Mouse (Mus musculus): Measurements from ENCODE around the gene Ncoa1. TPM values are rescaled to one million over a fixed set of nuclear protein-coding genes. Genes with fewer than 3 reads are reported as not detected.

Gene Ncoa1
- polyA plus RNA-seq, 1 experiment from 2014 or later: 9.2 TPM

DNA sequence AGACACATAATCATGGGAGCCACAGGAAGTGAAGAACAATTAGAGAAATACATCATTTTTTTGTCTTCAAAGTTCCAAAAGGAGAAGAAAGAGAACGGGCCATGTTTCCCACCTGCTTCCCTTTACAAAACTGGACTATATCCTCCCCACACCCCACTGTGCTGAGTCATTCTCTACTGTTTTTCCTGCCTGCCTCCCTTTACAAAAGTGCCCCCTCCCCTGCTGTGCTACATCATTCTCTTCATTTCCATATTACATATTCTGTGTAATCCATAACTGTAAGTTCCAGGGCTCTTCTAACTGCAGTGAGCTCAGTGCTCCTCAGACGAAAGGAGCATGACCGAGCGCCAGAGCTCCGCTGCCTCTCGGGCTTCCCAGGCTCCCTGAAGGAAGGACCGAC is 80.8 kb downstream of the Ncoa1 start:
- Histone ChIP-seq H3K4me1 (replicated peaks; ENCODE audit: control insufficient read depth, insufficient read depth, low read length) (0 out of 2 replicates have a peak, but pooled peaks cover 2% of the 10 kb centered on the region), H3K4me2 (ENCODE audit: low read depth, low read length, severe bottlenecking) (no peak overlapping the region), H3K9ac (ENCODE audit: low read length) (no peak overlapping the region), H3K27me3 (ENCODE audit: control insufficient read depth, insufficient read depth, low read length) (no peaks in the 10 kb centered on the region), H3K9me3 (ENCODE audit: control insufficient read depth, low read length) (no peaks in the 10 kb centered on the region), H3K36me3 (ENCODE audit: control insufficient read depth, insufficient read depth, low read length) (no peaks in the 10 kb centered on the region), H3K27ac (ENCODE audit: low read depth, low read length) (no peak overlapping the region), H3K4me3 (ENCODE audit: low read depth, low read length) (no peak overlapping the region)
- WGBS: 75% methylated on average over 7 of the region's 7 CpGs
- DNase-seq (ENCODE audit: low spot score): no peak
- no peak for ATAC-seq (replicated peaks; ENCODE audit: low FRiP score)

DNA sequence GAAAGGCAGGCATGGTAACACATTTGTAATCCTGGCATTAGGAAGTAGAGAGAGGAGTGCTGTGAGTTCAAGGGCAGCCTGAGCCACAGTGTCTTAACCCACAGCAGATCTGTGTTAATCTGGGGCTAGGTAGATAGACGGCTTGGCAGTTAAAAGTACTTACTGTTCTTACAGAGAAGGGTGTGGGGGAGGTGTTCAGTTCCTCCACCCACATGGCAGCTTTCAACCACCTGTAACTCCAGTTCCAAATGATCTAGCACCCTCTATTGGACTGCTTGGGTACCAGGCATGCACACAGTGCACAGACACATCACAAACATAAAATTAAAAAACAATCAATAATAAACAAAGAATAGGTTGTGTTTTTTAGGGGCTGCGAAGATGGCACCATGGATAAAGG is 84.4 kb downstream of the Ncoa1 start:
- H3K4me2 ChIP-seq (ENCODE audit: low read depth, low read length, severe bottlenecking): no peak overlapping the region
- ATAC-seq (replicated peaks; ENCODE audit: low FRiP score) (no peak), DNase-seq (ENCODE audit: low spot score) (no peak)
- no peak overlapping the region for H3K27ac ChIP-seq (ENCODE audit: low read depth, low read length)
- 71% methylated on average over 2 of the region's 2 CpGs for WGBS
- H3K4me3 ChIP-seq (ENCODE audit: low read depth, low read length): no peak overlapping the region
- H3K4me1 ChIP-seq (replicated peaks; ENCODE audit: control insufficient read depth, insufficient read depth, low read length): 0 out of 2 replicates have a peak, but pooled peaks cover 2% of the 10 kb centered on the region
- no peak overlapping the region for H3K9ac ChIP-seq (ENCODE audit: low read length)
- H3K9me3 ChIP-seq (ENCODE audit: control insufficient read depth, low read length): no peaks in the 10 kb centered on the region
- H3K36me3 ChIP-seq (ENCODE audit: control insufficient read depth, insufficient read depth, low read length): no peaks in the 10 kb centered on the region
- H3K27me3 ChIP-seq (ENCODE audit: control insufficient read depth, insufficient read depth, low read length): no peaks in the 10 kb centered on the region

DNA sequence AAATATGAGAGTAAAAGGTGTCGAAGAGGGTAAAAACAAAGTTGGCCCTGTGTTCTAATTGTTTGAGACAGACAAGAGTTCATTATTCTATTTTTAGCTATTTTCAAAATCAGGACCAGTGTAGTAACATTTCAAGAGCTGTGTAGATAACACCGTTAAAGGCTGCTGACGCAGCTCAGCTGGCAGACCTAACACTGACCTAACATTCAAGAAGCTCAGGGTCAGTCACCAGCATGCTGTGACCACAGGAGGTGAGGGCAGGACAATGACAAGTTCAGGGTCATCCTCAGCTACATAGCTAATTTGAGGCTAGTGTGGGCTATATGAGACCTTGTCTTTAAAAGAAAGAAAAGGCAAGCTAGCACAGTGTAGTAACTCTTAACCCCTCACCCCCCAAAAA is 84.9 kb downstream of the Ncoa1 start:
- WGBS: 82% methylated on average over 3 of the region's 3 CpGs
- Histone ChIP-seq H3K9ac (ENCODE audit: low read length) (no peak overlapping the region), H3K4me1 (replicated peaks; ENCODE audit: control insufficient read depth, insufficient read depth, low read length) (0 out of 2 replicates have a peak, but pooled peaks cover 2% of the 10 kb centered on the region), H3K27me3 (ENCODE audit: control insufficient read depth, insufficient read depth, low read length) (no peaks in the 10 kb centered on the region), H3K36me3 (ENCODE audit: control insufficient read depth, insufficient read depth, low read length) (no peaks in the 10 kb centered on the region), H3K27ac (ENCODE audit: low read depth, low read length) (no peak overlapping the region), H3K9me3 (ENCODE audit: control insufficient read depth, low read length) (no peaks in the 10 kb centered on the region), H3K4me2 (ENCODE audit: low read depth, low read length, severe bottlenecking) (no peak overlapping the region), H3K4me3 (ENCODE audit: low read depth, low read length) (no peak overlapping the region)
- ATAC-seq (replicated peaks; ENCODE audit: low FRiP score) (no peak), DNase-seq (ENCODE audit: low spot score) (no peak)

DNA sequence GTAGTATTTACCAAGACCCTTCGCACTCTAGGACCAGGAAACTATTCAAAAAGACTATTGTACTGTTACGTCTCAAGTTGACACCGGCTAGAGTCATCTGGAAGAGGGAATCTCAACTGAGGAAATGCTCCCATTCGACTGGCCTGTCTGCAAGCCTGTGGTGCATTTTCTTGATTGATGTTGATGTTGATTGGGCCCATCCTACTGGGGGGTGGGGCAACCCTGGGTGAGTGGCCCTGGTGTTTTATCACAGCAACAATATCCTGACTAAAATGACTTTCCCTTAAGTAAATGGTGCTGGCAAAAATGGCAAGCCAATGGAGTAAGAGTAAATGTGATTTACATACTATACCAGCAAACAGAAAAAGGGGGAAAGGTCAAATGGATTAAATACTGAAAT is 85.7 kb downstream of the Ncoa1 start:
- DNase-seq (ENCODE audit: low spot score) (no peak), ATAC-seq (replicated peaks; ENCODE audit: low FRiP score) (no peak)
- Histone ChIP-seq H3K36me3 (ENCODE audit: control insufficient read depth, insufficient read depth, low read length) (no peaks in the 10 kb centered on the region), H3K27me3 (ENCODE audit: control insufficient read depth, insufficient read depth, low read length) (no peaks in the 10 kb centered on the region), H3K27ac (ENCODE audit: low read depth, low read length) (no peak overlapping the region), H3K4me2 (ENCODE audit: low read depth, low read length, severe bottlenecking) (no peak overlapping the region), H3K9ac (ENCODE audit: low read length) (no peak overlapping the region), H3K4me1 (replicated peaks; ENCODE audit: control insufficient read depth, insufficient read depth, low read length) (0 out of 2 replicates have a peak, but pooled peaks cover 1% of the 10 kb centered on the region), H3K9me3 (ENCODE audit: control insufficient read depth, low read length) (no peaks in the 10 kb centered on the region), H3K4me3 (ENCODE audit: low read depth, low read length) (no peak overlapping the region)
- 82% methylated on average over 4 of the region's 4 CpGs for WGBS

DNA sequence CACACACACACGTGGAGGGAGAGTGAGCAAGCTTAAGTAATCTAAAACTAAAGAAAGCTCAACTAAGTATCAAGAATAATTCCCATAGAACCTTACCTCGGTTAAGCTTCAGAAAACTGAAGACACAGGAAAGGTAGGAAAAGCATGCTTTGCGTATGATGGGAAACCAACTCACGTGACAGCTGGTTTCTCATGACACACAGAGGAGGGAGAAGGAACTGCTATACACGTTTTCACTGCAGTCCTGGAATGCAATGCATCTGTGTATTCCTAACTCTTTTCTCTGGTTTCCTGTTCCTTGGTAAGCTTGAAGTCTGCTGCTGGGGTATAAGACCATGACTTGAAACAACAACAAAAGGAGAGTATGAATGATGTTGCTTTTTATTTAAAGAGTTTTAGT is 86.3 kb downstream of the Ncoa1 start:
- no peak overlapping the region for H3K4me2 ChIP-seq (ENCODE audit: low read depth, low read length, severe bottlenecking)

DNA sequence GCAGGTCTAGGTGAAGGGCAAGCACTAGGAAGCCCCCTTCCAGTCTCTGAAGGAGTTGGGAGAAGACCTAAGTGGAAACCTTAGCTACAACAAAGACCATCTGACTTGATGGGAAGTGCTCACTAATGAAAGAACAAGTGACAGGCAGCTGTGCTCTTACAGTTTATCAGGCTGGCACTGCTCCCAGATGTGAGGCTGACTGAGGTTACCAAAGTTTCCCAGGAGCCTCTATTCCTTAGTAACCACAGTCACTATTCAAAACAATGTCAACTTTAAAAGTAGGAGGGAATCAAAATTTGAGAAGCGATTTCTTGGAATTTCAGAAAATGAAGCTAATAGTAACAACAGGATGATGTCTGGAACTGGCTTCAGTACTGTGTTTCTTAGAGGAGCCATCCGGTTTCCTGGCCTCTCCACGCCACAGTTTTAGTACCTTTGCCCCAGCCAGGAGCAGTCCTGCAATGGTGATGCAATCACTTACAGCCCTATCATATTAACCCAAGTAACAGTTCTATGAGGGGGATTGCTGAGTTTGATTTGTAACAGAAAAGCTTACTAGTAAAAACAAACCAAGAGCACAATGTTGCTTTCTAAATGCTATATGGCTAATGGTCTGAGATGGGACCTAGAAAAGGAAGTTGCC is 90.8 kb downstream of the Ncoa1 start:
- DNase-seq (ENCODE audit: low spot score) (no peak), ATAC-seq (replicated peaks; ENCODE audit: low FRiP score) (no peak)
- Histone ChIP-seq H3K27ac (ENCODE audit: low read depth, low read length) (no peak overlapping the region), H3K9me3 (ENCODE audit: control insufficient read depth, low read length) (no peaks in the 10 kb centered on the region), H3K36me3 (ENCODE audit: control insufficient read depth, insufficient read depth, low read length) (no peaks in the 10 kb centered on the region), H3K27me3 (ENCODE audit: control insufficient read depth, insufficient read depth, low read length) (no peaks in the 10 kb centered on the region), H3K4me3 (ENCODE audit: low read depth, low read length) (no peak overlapping the region), H3K4me2 (ENCODE audit: low read depth, low read length, severe bottlenecking) (no peak overlapping the region), H3K4me1 (replicated peaks; ENCODE audit: control insufficient read depth, insufficient read depth, low read length) (no peaks in the 10 kb centered on the region), H3K9ac (ENCODE audit: low read length) (no peak overlapping the region)
- WGBS: 84% methylated on average over 3 of the region's 3 CpGs

More for the DNA sequence above, 86.3 kb downstream of the Ncoa1 start:
- no peak for ATAC-seq (replicated peaks; ENCODE audit: low FRiP score)
- no peaks in the 10 kb centered on the region for H3K4me1 ChIP-seq (replicated peaks; ENCODE audit: control insufficient read depth, insufficient read depth, low read length)
- no peak overlapping the region for H3K27ac ChIP-seq (ENCODE audit: low read depth, low read length)
- no peaks in the 10 kb centered on the region for H3K27me3 ChIP-seq (ENCODE audit: control insufficient read depth, insufficient read depth, low read length)
- WGBS: 74% methylated on average over 5 of the region's 5 CpGs
- H3K9ac ChIP-seq (ENCODE audit: low read length): no peak overlapping the region
- no peak overlapping the region for H3K4me3 ChIP-seq (ENCODE audit: low read depth, low read length)
- no peaks in the 10 kb centered on the region for H3K9me3 ChIP-seq (ENCODE audit: control insufficient read depth, low read length)
- H3K36me3 ChIP-seq (ENCODE audit: control insufficient read depth, insufficient read depth, low read length): no peaks in the 10 kb centered on the region
- DNase-seq (ENCODE audit: low spot score): no peak

DNA sequence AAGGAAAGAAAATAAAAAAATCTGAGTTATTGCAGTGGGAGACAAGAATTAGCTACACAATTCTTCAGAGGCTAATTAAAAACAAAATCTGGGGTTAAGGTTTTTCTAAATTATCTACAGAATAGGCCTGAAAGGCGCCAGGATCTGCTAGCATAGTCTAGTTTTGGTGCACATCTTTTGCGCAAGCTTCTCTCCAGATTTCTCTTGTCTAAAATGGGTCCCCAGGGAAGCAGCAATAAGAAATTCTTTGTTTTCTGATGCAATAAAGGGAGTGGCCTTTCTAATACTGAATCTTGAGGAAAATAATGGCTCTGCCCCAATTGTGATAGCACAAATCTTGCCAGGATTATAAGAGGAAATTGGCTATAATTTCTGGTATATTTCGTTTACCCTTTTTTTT is 93.9 kb downstream of the Ncoa1 start:
- Histone ChIP-seq H3K27me3 (ENCODE audit: control insufficient read depth, insufficient read depth, low read length) (no peaks in the 10 kb centered on the region), H3K4me1 (replicated peaks; ENCODE audit: control insufficient read depth, insufficient read depth, low read length) (no peaks in the 10 kb centered on the region), H3K4me2 (ENCODE audit: low read depth, low read length, severe bottlenecking) (no peak overlapping the region), H3K36me3 (ENCODE audit: control insufficient read depth, insufficient read depth, low read length) (no peaks in the 10 kb centered on the region), H3K9me3 (ENCODE audit: control insufficient read depth, low read length) (no peaks in the 10 kb centered on the region), H3K9ac (ENCODE audit: low read length) (no peak overlapping the region), H3K27ac (ENCODE audit: low read depth, low read length) (no peak overlapping the region), H3K4me3 (ENCODE audit: low read depth, low read length) (no peak overlapping the region)
- DNase-seq (ENCODE audit: low spot score): no peak
- ATAC-seq (replicated peaks; ENCODE audit: low FRiP score): no peak
- 89% methylated on average over 3 of the region's 3 CpGs for WGBS

DNA sequence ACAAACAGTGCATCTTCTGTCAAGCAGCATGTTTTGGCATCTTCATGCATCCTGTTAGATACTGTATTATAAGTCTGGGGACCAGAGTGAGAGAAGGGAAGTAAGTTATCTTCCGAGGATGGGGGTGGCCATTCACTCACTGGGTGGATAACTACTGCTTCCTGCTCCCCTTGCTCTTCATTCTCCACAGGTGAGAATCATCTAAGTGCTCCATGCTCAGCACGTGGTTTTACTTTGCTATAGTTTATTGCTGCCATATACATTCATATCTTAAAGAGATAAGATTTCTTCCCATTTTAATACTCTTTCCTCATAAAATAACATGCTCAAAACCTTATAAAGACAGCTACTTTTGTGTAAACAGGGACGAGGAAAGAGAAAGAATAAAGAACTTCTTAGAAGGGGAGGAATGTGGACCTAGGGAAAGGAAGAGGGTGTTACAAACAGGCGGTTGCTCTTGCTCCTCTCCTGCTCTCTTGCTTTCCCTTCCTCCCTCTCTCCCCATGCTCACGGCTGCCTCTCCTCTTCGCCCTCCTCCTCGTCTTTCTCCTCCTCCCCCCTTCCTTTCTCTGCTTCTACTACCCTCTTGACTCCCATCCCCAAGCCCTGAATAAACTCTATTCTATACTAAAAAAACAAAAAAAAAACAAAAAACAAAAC is 97.6 kb downstream of the Ncoa1 start:
- H3K27ac ChIP-seq (ENCODE audit: low read depth, low read length): no peak overlapping the region
- ATAC-seq (replicated peaks; ENCODE audit: low FRiP score): no peak
- peaks cover 4% of the 10 kb centered on the region; the same call in 1 of the 2 replicates for H3K4me1 ChIP-seq (replicated peaks; ENCODE audit: control insufficient read depth, insufficient read depth, low read length)
- no peaks in the 10 kb centered on the region for H3K36me3 ChIP-seq (ENCODE audit: control insufficient read depth, insufficient read depth, low read length)
- H3K9me3 ChIP-seq (ENCODE audit: control insufficient read depth, low read length): no peaks in the 10 kb centered on the region
- 63% methylated on average over 7 of the region's 7 CpGs for WGBS
- H3K4me2 ChIP-seq (ENCODE audit: low read depth, low read length, severe bottlenecking): no peak overlapping the region
- no peak for DNase-seq (ENCODE audit: low spot score)
- H3K9ac ChIP-seq (ENCODE audit: low read length): no peak overlapping the region
- H3K27me3 ChIP-seq (ENCODE audit: control insufficient read depth, insufficient read depth, low read length): no peaks in the 10 kb centered on the region
- no peak overlapping the region for H3K4me3 ChIP-seq (ENCODE audit: low read depth, low read length)

DNA sequence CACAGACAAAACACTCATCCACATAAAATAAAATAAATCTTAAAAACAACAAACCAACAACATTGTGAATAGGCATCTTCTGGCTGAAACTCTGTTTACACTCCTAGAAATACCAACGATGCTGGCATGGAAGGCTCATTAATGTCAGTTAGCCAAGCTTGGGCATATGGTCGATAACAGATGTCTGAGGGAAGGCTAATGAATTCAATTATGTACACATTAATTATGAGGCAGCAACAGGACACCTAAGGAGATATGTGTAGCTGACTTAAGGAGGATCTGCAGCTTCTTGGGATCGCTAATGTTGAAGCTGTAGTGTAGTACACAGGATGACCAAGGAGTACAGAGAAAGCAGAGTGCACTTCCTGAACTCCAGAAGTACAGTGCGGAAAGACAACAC is 100.5 kb downstream of the Ncoa1 start:
- Histone ChIP-seq H3K4me1 (replicated peaks; ENCODE audit: control insufficient read depth, insufficient read depth, low read length) (peaks cover 4% of the 10 kb centered on the region; the same call in 1 of the 2 replicates), H3K4me2 (ENCODE audit: low read depth, low read length, severe bottlenecking) (no peak overlapping the region), H3K27me3 (ENCODE audit: control insufficient read depth, insufficient read depth, low read length) (no peaks in the 10 kb centered on the region), H3K9me3 (ENCODE audit: control insufficient read depth, low read length) (no peaks in the 10 kb centered on the region), H3K4me3 (ENCODE audit: low read depth, low read length) (no peak overlapping the region), H3K9ac (ENCODE audit: low read length) (no peak overlapping the region), H3K27ac (ENCODE audit: low read depth, low read length) (no peak overlapping the region), H3K36me3 (ENCODE audit: control insufficient read depth, insufficient read depth, low read length) (no peaks in the 10 kb centered on the region)
- DNase-seq (ENCODE audit: low spot score) (no peak), ATAC-seq (replicated peaks; ENCODE audit: low FRiP score) (no peak)
- 87% methylated on average over 4 of the region's 4 CpGs for WGBS
